8 mouse cellular contexts compared by ENCODE assay signal in the genomic region with DNA sequence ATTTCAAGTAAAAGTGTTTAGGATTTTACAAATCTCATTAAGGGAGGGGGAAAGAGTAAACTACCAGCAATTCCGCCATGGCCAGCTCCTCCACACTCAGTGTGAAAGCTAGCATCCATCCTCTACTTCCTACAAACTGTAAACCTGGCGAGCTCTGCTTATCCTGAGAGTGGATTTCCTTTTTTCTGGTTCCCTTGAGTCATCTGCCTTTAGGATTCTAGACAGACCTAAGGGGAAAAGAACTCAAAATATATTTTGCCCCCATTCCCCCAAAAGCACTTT. TPM values are rescaled to one million over a fixed set of nuclear protein-coding genes. Genes with fewer than 3 reads are reported as not detected.
DNase-seq lines count a peak whose midpoint lies in the region; ATAC-seq and TF ChIP-seq lines count a peak whose summit lies in the region.

No protein-coding gene starts in this region.

- peaks cover 32% of the 10 kb centered on the region for H3K36me3 ChIP-seq in heart, embryonic 11.5 days (ENCODE audit: control insufficient read depth, insufficient read depth, low read length)
- peaks cover 61% of the 10 kb centered on the region for H3K36me3 ChIP-seq in C2C12 (ENCODE audit: control insufficient read depth, insufficient read depth)
- H3K36me3 ChIP-seq in forebrain, embryonic 13.5 days (ENCODE audit: poor library complexity, severe bottlenecking): peaks cover 38% of the 10 kb centered on the region
- H3K36me3 ChIP-seq in liver, embryonic 15.5 days (replicated peaks): peaks cover 55% of the 10 kb centered on the region

- peak overlapping the region; percentile 100 for H3K27ac ChIP-seq in heart, embryonic 11.5 days (ENCODE audit: low read depth, low read length)
- H3K27ac ChIP-seq in forebrain, embryonic 13.5 days: peak overlapping the region; percentile 84
- peak overlapping the region; percentile 99 for H3K27ac ChIP-seq in liver, embryonic 15.5 days (replicated peaks)

- peaks cover 84% of the 10 kb centered on the region for H3K79me2 ChIP-seq in C2C12 (ENCODE audit: control insufficient read depth, insufficient read depth)

- WGBS in heart, embryonic 11.5 days (ENCODE audit: insufficient replicate concordance): 1% methylated on average over 2 of the region's 2 CpGs
- 0% methylated on average over 2 of the region's 2 CpGs for WGBS in forebrain, embryonic 13.5 days
- WGBS in liver, embryonic 15.5 days (ENCODE audit: insufficient replicate concordance): 0% methylated on average over 2 of the region's 2 CpGs

- H3K9ac ChIP-seq in heart, embryonic 11.5 days (ENCODE audit: low read depth, low read length): peak overlapping the region; percentile 100
- H3K9ac ChIP-seq in forebrain, embryonic 13.5 days: peak overlapping the region; percentile 99
- H3K9ac ChIP-seq in liver, embryonic 15.5 days: peak overlapping the region; percentile 96

- H3K4me1 ChIP-seq in heart, embryonic 11.5 days (ENCODE audit: control insufficient read depth, insufficient read depth, low read length): peaks cover 39% of the 10 kb centered on the region
- peaks cover 47% of the 10 kb centered on the region for H3K4me1 ChIP-seq in forebrain, embryonic 13.5 days
- peaks cover 51% of the 10 kb centered on the region for H3K4me1 ChIP-seq in liver, embryonic 15.5 days (replicated peaks)

- peak overlapping the region; percentile 94 for H3K4me3 ChIP-seq in heart, embryonic 11.5 days (ENCODE audit: low read depth, low read length)
- peak overlapping the region; percentile 98 for H3K4me3 ChIP-seq in C2C12 (ENCODE audit: insufficient read depth, poor library complexity, severe bottlenecking)
- H3K4me3 ChIP-seq in forebrain, embryonic 13.5 days: peak overlapping the region; percentile 98
- peak overlapping the region; percentile 84 for H3K4me3 ChIP-seq in liver, embryonic 15.5 days (replicated peaks)

- no peak for DNase-seq in heart, adult 11 months
- DNase-seq in right cerebral cortex, postnatal 4 days: no peak
- no peak for DNase-seq in ovary, postnatal 36 days (ENCODE audit: low spot score)
- no peak for DNase-seq in gastrocnemius, adult 18-20 months (ENCODE audit: low spot score)

- H3K79me3 ChIP-seq in C2C12 (ENCODE audit: low read depth): peaks cover 65% of the 10 kb centered on the region

- H3K27me3 ChIP-seq in heart, embryonic 11.5 days (ENCODE audit: control insufficient read depth, insufficient read depth, low read length): no peaks in the 10 kb centered on the region
- H3K27me3 ChIP-seq in C2C12 (ENCODE audit: control insufficient read depth, insufficient read depth, insufficient read length): no peaks in the 10 kb centered on the region
- no peaks in the 10 kb centered on the region for H3K27me3 ChIP-seq in forebrain, embryonic 13.5 days
- no peaks in the 10 kb centered on the region for H3K27me3 ChIP-seq in liver, embryonic 15.5 days

- peak overlapping the region; percentile 90 for H3ac ChIP-seq in C2C12 (ENCODE audit: control insufficient read depth, insufficient read length, low read depth)

- TF ChIP-seq CTCF in C2C12 (IDR thresholded peaks at IDR 0.05; ENCODE audit: control insufficient read depth, insufficient read depth, insufficient read length): no peak

- ATAC-seq in heart, embryonic 11.5 days (replicated peaks; ENCODE audit: insufficient number of reproducible peaks, low FRiP score, low TSS enrichment): no peak
- no peak for ATAC-seq in forebrain, embryonic 13.5 days
- no peak for ATAC-seq in liver, embryonic 15.5 days (ENCODE audit: insufficient read depth)

- H3K9me3 ChIP-seq in heart, embryonic 11.5 days (replicated peaks; ENCODE audit: control insufficient read depth, low read length): no peaks in the 10 kb centered on the region
- no peaks in the 10 kb centered on the region for H3K9me3 ChIP-seq in forebrain, embryonic 13.5 days (replicated peaks)
- no peaks in the 10 kb centered on the region for H3K9me3 ChIP-seq in liver, embryonic 15.5 days (replicated peaks)

- H3K4me2 ChIP-seq in heart, embryonic 11.5 days: peak overlapping the region; percentile 93
- H3K4me2 ChIP-seq in forebrain, embryonic 13.5 days: peak overlapping the region; percentile 99
- H3K4me2 ChIP-seq in liver, embryonic 15.5 days: peak overlapping the region; percentile 77

TF ChIP-seq in C2C12, 6 proteins besides CTCF, POLR2A, EP300 and RAD21:
- no peak for TF ChIP-seq FOSL1 (IDR thresholded peaks at IDR 0.05; ENCODE audit: insufficient read depth, low read length, poor library complexity, severe bottlenecking)
- no peak for TF ChIP-seq MYOG (IDR thresholded peaks at IDR 0.05; ENCODE audit: control insufficient read depth, extremely low read depth, insufficient read length)
- TF ChIP-seq MAX (IDR thresholded peaks at IDR 0.05): no peak
- no peak for TF ChIP-seq USF1 (IDR thresholded peaks at IDR 0.05; ENCODE audit: low read depth)
- TF ChIP-seq MYOD1 (IDR thresholded peaks at IDR 0.05; ENCODE audit: control insufficient read depth, insufficient read length, low read depth): no peak
- no peak for TF ChIP-seq CEBPB (IDR thresholded peaks at IDR 0.05; ENCODE audit: low read depth)

RNA-seq across cellular contexts. Expression of gene Scyl1, which starts 29.1 kb away (rescaled TPM):
- polyA plus RNA-seq in heart, embryonic 11.5 days (2014; fragmentation: Nextera tagmentation; extraction: Ambion mirVana): 54.8 and 59.4 TPM in 2 replicates
- polyA plus RNA-seq in C2C12 (2012; fragmentation: generic; extraction: Trizol): 69.6 TPM
- 56.4 and 62.6 TPM in 2 replicates for polyA plus RNA-seq in forebrain, embryonic 13.5 days (2015; fragmentation: Nextera tagmentation; extraction: Ambion mirVana)
- 21.1 and 24.4 TPM in 2 replicates for polyA plus RNA-seq in liver, embryonic 15.5 days (2015; fragmentation: Nextera tagmentation; extraction: Ambion mirVana)
- total RNA-seq in gastrocnemius, adult 18-20 months (2021): 10 to 100 TPM; 70.6 to 74.4 TPM

RNA-seq across cellular contexts. Expression of gene Ltbp3, which starts 59.6 kb away (rescaled TPM):
- 9.3 and 9.8 TPM in 2 replicates for polyA plus RNA-seq in heart, embryonic 11.5 days (2014; fragmentation: Nextera tagmentation; extraction: Ambion mirVana)
- 128 TPM for polyA plus RNA-seq in C2C12 (2012; fragmentation: generic; extraction: Trizol)
- polyA plus RNA-seq in forebrain, embryonic 13.5 days (2015; fragmentation: Nextera tagmentation; extraction: Ambion mirVana): 8.3 and 13.1 TPM in 2 replicates
- polyA plus RNA-seq in liver, embryonic 15.5 days (2015; fragmentation: Nextera tagmentation; extraction: Ambion mirVana): 1.2 and 3.4 TPM in 2 replicates
- total RNA-seq in gastrocnemius, adult 18-20 months (2021): 10 to 100 TPM; 41.4 to 45.4 TPM
